Mouse (Mus musculus) embryonic facial prominence, embryonic 15.5 days (tissue): Measurements from ENCODE around the gene Fads1. TPM values are rescaled to one million over a fixed set of nuclear protein-coding genes. Genes with fewer than 3 reads are reported as not detected.
A peak's percentile ranks its signal among the peaks of the same experiment; 100 is the strongest.

Experiments used
- ATAC-seq: fragments of 200-750 bp; cut with Nextera tagmentation; 2 replicates; pipeline ENCODE4 v1.8.0; 2017; ENCODE audit warnings: low read depth, moderate TSS enrichment; ENCODE audit not compliant: insufficient number of reproducible peaks, low FRiP score, low TSS enrichment
- H3K27ac ChIP-seq: fragments of 300-500 bp; sonication (generic); replicated peaks from 2 replicates; pipeline ENCODE4 v1.5.1; 2015; ENCODE audit warnings: mild to moderate bottlenecking, inconsistent platforms
- H3K27me3 ChIP-seq: fragments of 300-500 bp; sonication (generic); 2 replicates; pipeline ENCODE4 v1.6.1; 2015; ENCODE audit warnings: inconsistent platforms
- H3K36me3 ChIP-seq: fragments of 300-500 bp; sonication (generic); 2 replicates; pipeline ENCODE4 v1.6.1; 2015; ENCODE audit warnings: mild to moderate bottlenecking, inconsistent platforms
- H3K4me1 ChIP-seq: fragments of 300-500 bp; sonication (generic); 2 replicates; pipeline ENCODE4 v1.6.1; 2015; ENCODE audit warnings: inconsistent platforms
- H3K4me2 ChIP-seq: fragments of 300-500 bp; sonication (generic); replicated peaks from 2 replicates; pipeline ENCODE4 v1.6.1; 2015; ENCODE audit warnings: mild to moderate bottlenecking, inconsistent platforms
- H3K4me3 ChIP-seq: fragments of 300-500 bp; sonication (generic); replicated peaks from 2 replicates; pipeline ENCODE4 v1.5.1; 2015; ENCODE audit warnings: mild to moderate bottlenecking, inconsistent platforms
- H3K9ac ChIP-seq: fragments of 300-500 bp; sonication (generic); 2 replicates; pipeline ENCODE4 v1.6.1; 2015; ENCODE audit warnings: inconsistent platforms
- H3K9me3 ChIP-seq: fragments of 300-500 bp; sonication (generic); replicated peaks from 2 replicates; pipeline ENCODE4 v1.6.1; 2016; ENCODE audit warnings: inconsistent platforms
- WGBS: fragments of 180-500 bp; shearing (Covaris S2); methylation state at CpG from one replicate; pipeline ENCODE4 v1.1.7; 2015; 5-methylcytosine and 5-hydroxymethylcytosine counted together
- microRNA-seq: library from miRNA; unstranded; fragments of <30 nt; microRNA quantifications from one replicate; pipeline ENCODE4, GENCODE M21; 2016; ENCODE audit warnings: borderline number of aligned reads
- polyA plus RNA-seq: library from polyadenylated mRNA; unstranded; fragments of >200 nt; fragmentation: Nextera tagmentation; extraction: Ambion mirVana; gene quantifications from 2 replicates; pipeline ENCODE4 v1.2.1, GENCODE M21; 2015

Gene Fads1
- polyA plus RNA-seq, 1 experiment from 2014 or later, result 77.6 TPM

DNA sequence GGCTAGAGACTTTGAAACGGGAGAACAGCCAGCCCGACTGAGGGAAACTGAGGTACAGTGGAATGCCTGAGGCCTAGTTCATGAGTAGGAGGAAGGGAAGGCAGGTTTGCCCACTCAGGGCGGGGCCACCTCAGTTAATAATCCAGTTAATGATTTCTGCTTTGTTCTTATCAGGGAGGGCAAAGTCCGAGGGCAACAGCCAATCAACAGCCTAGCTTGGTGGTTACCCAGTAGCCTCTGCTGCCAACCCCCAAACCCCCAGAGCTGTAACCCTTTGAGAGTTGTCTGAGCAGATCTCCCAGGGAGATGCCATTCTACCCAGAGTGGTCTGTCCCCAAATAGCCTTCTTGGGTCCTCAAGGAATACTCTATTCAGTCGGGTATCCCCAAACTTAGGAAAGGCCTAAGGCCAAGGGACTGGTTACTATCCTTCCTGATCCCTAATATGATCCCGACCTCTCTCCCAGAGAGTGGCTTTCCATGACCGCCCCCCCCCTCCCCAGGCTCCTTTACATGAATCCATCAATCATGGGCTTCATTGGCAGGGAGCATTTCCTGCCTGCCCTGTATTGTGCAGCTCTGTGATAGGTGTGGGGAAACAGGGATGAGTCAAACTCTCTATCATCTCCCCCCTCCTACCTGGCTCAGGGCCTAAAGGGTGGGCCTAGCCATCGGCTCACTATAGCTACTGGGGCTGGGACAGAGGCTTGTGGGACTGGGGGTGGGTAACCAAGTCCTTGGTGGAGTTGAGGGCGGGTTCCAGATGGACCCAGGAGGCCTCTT is 53.3 kb downstream of the Fads1 start:
- Histone ChIP-seq H3K4me1 (peaks cover 14% of the 10 kb centered on the region), H3K9ac (no peak overlapping the region), H3K27ac (no peak overlapping the region), H3K4me3 (no peak overlapping the region), H3K27me3 (peaks cover 5% of the 10 kb centered on the region; the same call in 1 of the 2 replicates), H3K4me2 (no peak overlapping the region), H3K36me3 (no peaks in the 10 kb centered on the region), H3K9me3 (no peaks in the 10 kb centered on the region)
- WGBS, result 84% methylated on average over 9 of the region's 9 CpGs
- no peak for ATAC-seq

DNA sequence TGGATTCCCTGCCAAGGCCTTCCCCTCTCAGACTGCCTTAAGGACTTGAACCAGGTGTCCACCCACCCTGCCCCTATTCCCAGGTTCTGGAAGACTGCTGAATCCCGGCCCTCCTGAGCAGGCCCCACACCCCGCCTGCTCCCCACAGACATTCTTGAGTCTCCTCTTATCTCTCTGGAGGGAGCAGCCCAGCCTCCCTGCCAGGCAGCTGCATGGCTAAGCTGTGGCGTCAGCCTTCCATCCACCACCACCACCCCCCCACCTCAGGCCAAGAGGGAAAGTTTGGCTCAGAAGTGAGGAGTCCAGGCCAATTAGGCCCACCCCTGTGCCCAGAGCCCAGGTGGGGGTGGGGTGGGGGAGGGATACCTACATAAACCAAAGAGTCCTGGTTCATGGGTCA is 55.8 kb downstream of the Fads1 start:
- no peak overlapping the region for H3K27ac ChIP-seq
- peaks cover 5% of the 10 kb centered on the region; the same call in 1 of the 2 replicates for H3K27me3 ChIP-seq
- no peaks in the 10 kb centered on the region for H3K9me3 ChIP-seq
- H3K36me3 ChIP-seq, result no peaks in the 10 kb centered on the region
- no peak for ATAC-seq
- no peak overlapping the region for H3K4me3 ChIP-seq
- H3K9ac ChIP-seq, result no peak overlapping the region
- H3K4me2 ChIP-seq, result no peak overlapping the region
- H3K4me1 ChIP-seq, result peaks cover 14% of the 10 kb centered on the region
- WGBS, result 61% methylated on average over 3 of the region's 3 CpGs

- Histone ChIP-seq H3K4me1 (peaks cover 14% of the 10 kb centered on the region), H3K27ac (no peak overlapping the region), H3K36me3 (no peaks in the 10 kb centered on the region), H3K9ac (no peak overlapping the region), H3K9me3 (no peaks in the 10 kb centered on the region), H3K4me3 (no peak overlapping the region), H3K4me2 (no peak overlapping the region), H3K27me3 (peaks cover 5% of the 10 kb centered on the region; the same call in 1 of the 2 replicates)
- no peak for ATAC-seq
- WGBS, result 47% methylated on average over 2 of the region's 2 CpGs
Measured at GRCm38 (mm10) chr19:10239419-10239818, 56.7 kb downstream of the Fads1 start.

DNA sequence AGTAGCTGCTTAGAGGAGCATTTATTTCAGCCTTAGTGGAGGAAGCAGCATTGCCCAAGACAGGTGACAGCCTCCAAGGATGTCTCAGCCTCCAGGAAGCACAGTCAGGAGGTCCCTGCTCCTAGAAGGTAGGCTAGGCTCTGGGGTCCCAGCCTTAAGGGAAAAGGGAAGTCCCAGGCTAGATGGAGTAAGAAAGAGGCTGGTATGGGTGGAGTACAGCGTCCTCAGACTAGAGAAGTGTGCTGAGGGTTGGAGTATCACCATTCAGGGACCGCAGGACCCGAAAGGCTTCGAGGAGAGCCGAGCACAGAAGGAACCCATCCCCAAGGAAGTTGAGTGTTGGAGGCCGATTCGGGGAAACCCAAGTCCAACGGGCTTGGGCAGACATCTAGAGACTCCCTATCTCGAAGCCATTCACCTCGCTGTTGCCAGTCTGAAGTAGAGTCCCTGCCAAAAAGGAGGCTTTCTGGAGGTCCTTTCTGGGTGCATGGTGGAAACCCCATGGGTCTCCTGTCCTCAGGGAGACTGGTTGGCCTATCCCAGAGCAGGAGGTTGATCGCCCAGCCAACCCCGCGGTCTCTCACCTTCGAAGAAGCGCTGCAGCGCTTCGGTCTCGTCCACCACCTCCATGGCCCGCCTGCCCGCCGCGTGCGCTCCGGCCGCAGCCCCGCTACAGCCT is 57.4 kb downstream of the Fads1 start:
- Histone ChIP-seq H3K4me1 (peaks cover 14% of the 10 kb centered on the region), H3K4me2 (peak overlapping the region; percentile 94), H3K9ac (peak overlapping the region; percentile 44), H3K36me3 (no peaks in the 10 kb centered on the region), H3K9me3 (no peaks in the 10 kb centered on the region), H3K4me3 (peak overlapping the region; percentile 50), H3K27me3 (peaks cover 5% of the 10 kb centered on the region; the same call in 1 of the 2 replicates), H3K27ac (no peak overlapping the region)
- 2% methylated on average over 26 of the region's 26 CpGs for WGBS
- ATAC-seq, result peak; percentile 39

DNA sequence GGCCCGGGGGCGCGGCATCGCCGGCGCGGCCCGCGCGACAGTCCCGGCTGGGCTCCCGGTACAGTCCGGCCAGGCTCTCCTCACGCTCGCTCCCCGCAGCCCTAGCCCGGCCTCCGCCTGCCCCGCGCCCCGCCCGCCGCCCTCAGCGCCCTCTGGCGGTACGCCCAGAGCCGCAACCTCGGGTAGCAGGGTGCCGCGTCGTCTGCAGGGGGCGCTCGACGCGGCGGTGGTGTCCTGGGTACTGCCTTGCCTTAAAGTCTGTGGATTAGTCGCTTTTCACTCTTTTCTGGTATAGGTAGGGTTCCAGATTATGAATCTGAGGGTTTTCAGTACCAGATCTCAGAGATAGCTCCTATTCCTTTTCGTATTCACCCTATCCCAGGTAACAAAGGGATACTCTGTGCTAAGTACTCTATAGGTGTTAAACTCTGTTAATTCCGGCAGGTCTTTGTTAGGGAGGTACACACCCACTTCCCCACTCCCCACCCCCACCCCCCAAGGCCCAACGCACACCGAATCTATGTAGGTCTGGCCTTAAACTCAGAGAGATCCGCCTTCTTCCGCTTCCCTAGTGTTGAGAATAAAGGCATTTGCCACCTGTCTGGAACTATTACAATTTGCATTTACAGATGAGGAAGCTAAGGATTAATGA is 58.1 kb downstream of the Fads1 start, which contains the start of gene Myrf:
Myrf (minus strand) TSS at position 95 of the 652 bp plus-strand sequence.
- H3K9ac ChIP-seq, result peak within 1 kb of the TSS; percentile 44
- H3K9me3 ChIP-seq, result no peaks in the 10 kb centered on the region
- H3K36me3 ChIP-seq, result no peaks in the 10 kb centered on the region
- H3K4me3 ChIP-seq, result peak within 1 kb of the TSS; percentile 50
- H3K27ac ChIP-seq, result no peak within 1 kb of the TSS
- ATAC-seq, result peak; percentile 67
- H3K27me3 ChIP-seq, result peaks cover 5% of the 10 kb centered on the region; the same call in 1 of the 2 replicates
- peaks cover 14% of the 10 kb centered on the region for H3K4me1 ChIP-seq
- H3K4me2 ChIP-seq, result peak within 1 kb of the TSS; percentile 94
- 7% methylated on average over 43 of the region's 43 CpGs for WGBS

DNA sequence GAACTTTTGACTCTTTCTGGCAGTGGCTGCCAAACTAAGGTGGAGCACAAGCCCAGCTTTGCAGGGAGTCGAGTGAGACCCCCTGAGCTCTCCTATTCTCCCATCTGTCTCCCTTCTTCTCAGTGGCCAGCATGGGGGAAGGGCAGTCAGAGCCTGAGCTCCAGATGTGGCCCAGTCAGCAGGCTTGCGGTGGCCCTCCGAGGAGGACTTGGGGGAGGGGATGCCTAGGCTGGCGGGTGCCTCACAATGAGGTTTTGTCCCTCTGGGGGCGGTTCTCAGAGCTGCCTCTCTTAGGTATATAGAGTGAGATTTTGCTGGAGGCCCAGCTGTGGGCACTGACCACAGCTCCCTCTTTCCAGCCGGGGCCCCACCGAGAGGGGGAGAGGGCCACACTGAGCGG is 60.2 kb downstream of the Fads1 start:
- H3K9me3 ChIP-seq, result no peaks in the 10 kb centered on the region

DNA sequence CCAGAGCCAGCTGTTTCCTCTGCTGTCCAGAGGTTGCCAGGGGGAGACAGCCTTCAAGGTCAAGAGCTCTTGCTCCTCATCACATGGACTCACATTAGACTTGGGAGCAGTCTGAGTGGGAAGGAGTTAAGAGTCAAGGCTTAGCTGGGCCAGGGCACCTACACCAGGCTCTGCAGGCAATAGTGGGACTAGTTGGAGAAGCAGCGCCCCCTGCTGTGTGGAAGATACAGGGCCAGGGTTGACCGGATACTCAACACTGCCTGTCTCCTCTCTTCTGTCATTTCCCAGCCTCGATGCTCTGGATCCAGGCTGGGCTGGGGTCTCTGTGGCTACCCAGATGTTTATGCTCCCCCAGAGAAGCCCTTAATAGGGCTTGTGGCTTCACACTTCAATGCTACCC is 61.5 kb downstream of the Fads1 start:
- ATAC-seq, result no peak
- Histone ChIP-seq H3K4me2 (no peak overlapping the region), H3K4me3 (no peak overlapping the region), H3K36me3 (no peaks in the 10 kb centered on the region), H3K9ac (no peak overlapping the region), H3K4me1 (peaks cover 22% of the 10 kb centered on the region), H3K27ac (no peak overlapping the region), H3K9me3 (no peaks in the 10 kb centered on the region), H3K27me3 (no peaks in the 10 kb centered on the region; the same call in 1 of the 2 replicates)
- 19% methylated on average over 3 of the region's 3 CpGs for WGBS

More for the DNA sequence above, 60.2 kb downstream of the Fads1 start:
- Histone ChIP-seq H3K36me3 (no peaks in the 10 kb centered on the region), H3K9ac (no peak overlapping the region), H3K4me1 (peaks cover 21% of the 10 kb centered on the region), H3K4me2 (no peak overlapping the region), H3K4me3 (no peak overlapping the region), H3K27me3 (peaks cover 5% of the 10 kb centered on the region; the same call in 1 of the 2 replicates), H3K27ac (no peak overlapping the region)
- 10% methylated on average over 8 of the region's 8 CpGs for WGBS
- ATAC-seq, result no peak

Small RNAs within 50 kb of the gene (microRNA-seq; reads per million reads assigned to microRNA genes)
- not detected for gene Mir6993

Other genes starting within 250 kb of the Fads1 start
- gene Fth1, start 202.3 kb upstream of the Fads1 start, polyA plus RNA-seq, result 1,601 and 1,694 TPM in 2 replicates
- gene Best1, start 181.3 kb upstream of the Fads1 start, polyA plus RNA-seq, result 1.2 and 1.9 TPM in 2 replicates
- gene Rab3il1, start 181.2 kb upstream of the Fads1 start, polyA plus RNA-seq, result 45.8 and 46.1 TPM in 2 replicates
- 16.4 and 17.3 TPM in 2 replicates for gene Fads3, start 141.3 kb upstream of the Fads1 start, polyA plus RNA-seq
- gene Fads2, start 81.1 kb upstream of the Fads1 start, polyA plus RNA-seq, result 59.4 and 61.3 TPM in 2 replicates
- 449 and 454 TPM in 2 replicates for gene Tmem258, start 21.1 kb downstream of the Fads1 start, polyA plus RNA-seq
- gene Fen1, start 21.3 kb downstream of the Fads1 start, polyA plus RNA-seq, result 62.2 and 65.8 TPM in 2 replicates
- gene Myrf, start 57.9 kb downstream of the Fads1 start, polyA plus RNA-seq, result 0.41 and 0.65 TPM in 2 replicates
- 2.8 and 3.5 TPM in 2 replicates for gene Dagla, start 122.0 kb downstream of the Fads1 start, polyA plus RNA-seq
- 0.95 and 1.1 TPM in 2 replicates for gene Syt7, start 206.2 kb downstream of the Fads1 start, polyA plus RNA-seq